Mouse (Mus musculus): ENCODE measurements at regions not wholly inside any gene's neighbourhood (a gene's known extent, or its start where the extent isn't known, plus 50 kb on each side); places are given as distances from the start of the nearest gene placed in this dataset.

- TF ChIP-seq CTCF (IDR thresholded peaks at IDR 0.05) (no peak), POLR2A (IDR thresholded peaks at IDR 0.05; ENCODE audit: insufficient read depth, low read depth, low read length) (no peak), EP300 (IDR thresholded peaks at IDR 0.05; ENCODE audit: insufficient read depth, low read depth, low read length) (no peak)
Observed at GRCm38 (mm10) chr1:148863582-148863981, 1097.5 kb downstream of the Pla2g4a start.
